Comparison of ENCODE assay signal across 15 mouse cellular contexts in genomic region chr9:22649606-22650005, GRCm38 (mm10).
DNase-seq lines count a peak whose midpoint lies in the region; ATAC-seq lines count a peak whose summit lies in the region.
"Had no signal": no experiment of that assay in that cellular context is flagged by ENCODE, and none has a peak within 500 bp of the region (broad histone marks: within the 10 kb centered on the region; RNA-seq: fewer than 3 reads in every experiment).

No protein-coding gene starts in this region.

- H3K9me3 ChIP-seq in forebrain, embryonic 13.5 days (replicated peaks), result no peaks in the 10 kb centered on the region
- H3K9me3 ChIP-seq: limb, embryonic 13.5 days had no signal

- no peaks in the 10 kb centered on the region for H3K27me3 ChIP-seq in forebrain, embryonic 13.5 days
- H3K27me3 ChIP-seq: limb, embryonic 13.5 days had no signal

- no peak overlapping the region for H3K4me2 ChIP-seq in forebrain, embryonic 13.5 days
- H3K4me2 ChIP-seq: limb, embryonic 13.5 days had no signal

- peak; percentile 83 to 86 for ATAC-seq in hematopoietic stem cell, adult 5-6 weeks (replicated peaks in 1 of 2; ENCODE audit: insufficient read depth in 1 of 2, low FRiP score in 2 of 2, low TSS enrichment in 1 of 2, low read depth in 1 of 2, poor library complexity in 2 of 2, severe bottlenecking in 2 of 2)
- no peak for ATAC-seq in forebrain, embryonic 13.5 days
- ATAC-seq: intestine, embryonic 16.5 days; liver, postnatal 0 days had no signal

- H3K4me1 ChIP-seq in forebrain, embryonic 13.5 days, result no peaks in the 10 kb centered on the region
- H3K4me1 ChIP-seq: limb, embryonic 13.5 days had no signal

- WGBS in forebrain, embryonic 13.5 days, result 91% methylated on average over 10 of the region's 10 CpGs

- H3K36me3 ChIP-seq in forebrain, embryonic 13.5 days (ENCODE audit: poor library complexity, severe bottlenecking), result no peaks in the 10 kb centered on the region
- H3K36me3 ChIP-seq: limb, embryonic 13.5 days had no signal

- no peak overlapping the region for H3K27ac ChIP-seq in forebrain, embryonic 13.5 days
- H3K27ac ChIP-seq: heart, adult 2 months; limb, embryonic 13.5 days; midbrain, embryonic 10.5 days had no signal

- no peak overlapping the region for H3K4me3 ChIP-seq in forebrain, embryonic 13.5 days
- H3K4me3 ChIP-seq: heart, adult 2 months; limb, embryonic 13.5 days; midbrain, embryonic 10.5 days had no signal

- peak; percentile 21 for DNase-seq in lung, postnatal 25 days (ENCODE audit: low spot score)
- DNase-seq in lung, adult 18-20 months, result no peak
- peak; percentile 15 for DNase-seq in spleen, adult 12 weeks (ENCODE audit: low spot score)
- DNase-seq in thymus, postnatal 36 days, result peak; percentile 27 to 38
- no peak for DNase-seq in adrenal gland, postnatal 4 days (ENCODE audit: low spot score in 2 of 2)
- DNase-seq in testis, postnatal 10 days (ENCODE audit: low spot score), result no peak
- DNase-seq: heart, adult 2 months; kidney, postnatal 36 days; liver, postnatal 0 days; right cerebral cortex, adult 18-20 months had no signal

- H3K9ac ChIP-seq in forebrain, embryonic 13.5 days, result no peak overlapping the region
- H3K9ac ChIP-seq: limb, embryonic 13.5 days; liver, postnatal 0 days had no signal

Comparison
In these comparisons a context has a peak if more than half of its experiments do, and no peak if none do; other contexts are left out.
1. DNase-seq: peak in lung, postnatal 25 days (single experiment), spleen, adult 12 weeks (single experiment) and thymus, postnatal 36 days (2 of 2); none in lung, adult 18-20 months (0 of 2), adrenal gland, postnatal 4 days (0 of 2) and testis, postnatal 10 days (single experiment).